Mouse (Mus musculus) right cerebral cortex, adult 2 months (tissue): Measurements from ENCODE around the gene Rep15.

Experiments
- DNase-seq, 2 experiments: peaks; one replicate each; pipeline ENCODE4 v3.0.0; 2021 to 2022; ENCODE audit warnings: low spot score in 2 of 2

Gene Rep15

GRCm38 (mm10) chr6:147029591-147029990 lies 2.8 kb upstream of the Rep15 start:
- no peak for DNase-seq

GRCm38 (mm10) chr6:147030096-147030885 lies 2.1 kb upstream of the Rep15 start:
- DNase-seq: no peak

- peak; percentile 92 for DNase-seq
These were observed 10.2 kb downstream of the Rep15 start, which contains the start of gene Mrps35 for GRCm38 (mm10) chr6:147042291-147043290. Mrps35 (plus strand) TSS chr6:147042764.

- no peak for DNase-seq
These were observed 11.2 kb downstream of the Rep15 start for GRCm38 (mm10) chr6:147043633-147044032.

- peak in 1 of 2 experiments; percentile 33 for DNase-seq
These were observed 16.9 kb downstream of the Rep15 start for GRCm38 (mm10) chr6:147049239-147049805.

GRCm38 (mm10) chr6:147051666-147052065 lies 19.3 kb downstream of the Rep15 start:
- DNase-seq: no peak

- DNase-seq: no peak
These were observed 20.1 kb downstream of the Rep15 start for GRCm38 (mm10) chr6:147052440-147052839.

- no peak for DNase-seq
These were observed 21.6 kb downstream of the Rep15 start for GRCm38 (mm10) chr6:147053785-147054646.

- DNase-seq: no peak
These were observed 23.1 kb downstream of the Rep15 start for GRCm38 (mm10) chr6:147055374-147055977.

GRCm38 (mm10) chr6:147059326-147059725 lies 26.9 kb downstream of the Rep15 start:
- no peak for DNase-seq

- no peak for DNase-seq
These were observed 29.2 kb downstream of the Rep15 start for GRCm38 (mm10) chr6:147061630-147062029.

- no peak for DNase-seq
These were observed 29.6 kb downstream of the Rep15 start for GRCm38 (mm10) chr6:147062034-147062433.

GRCm38 (mm10) chr6:147062694-147063093 lies 30.3 kb downstream of the Rep15 start:
- no peak for DNase-seq

GRCm38 (mm10) chr6:147064226-147064943 lies 32.0 kb downstream of the Rep15 start:
- no peak for DNase-seq

- no peak for DNase-seq
These were observed 32.5 kb downstream of the Rep15 start for GRCm38 (mm10) chr6:147064944-147065261.

- no peak for DNase-seq
These were observed 43.5 kb downstream of the Rep15 start for GRCm38 (mm10) chr6:147075808-147076387.

GRCm38 (mm10) chr6:147076878-147077277 lies 44.5 kb downstream of the Rep15 start:
- DNase-seq: no peak

GRCm38 (mm10) chr6:147079919-147080318 lies 47.5 kb downstream of the Rep15 start:
- no peak for DNase-seq
